Mouse (Mus musculus) myocyte (in vitro differentiated cells): ENCODE data around the gene Ttc1.

ENCODE experiments used
- MYOD1 ChIP-seq, 3 experiments: IDR thresholded peaks; one replicate each; pipeline ENCODE4 v1.6.1; 2011; ENCODE audit warnings: control low read depth in 2 of 3, low read depth in 2 of 3, mild to moderate bottlenecking in 2 of 3, moderate library complexity in 1 of 3; ENCODE audit not compliant: insufficient read length in 2 of 3, control insufficient read depth in 1 of 3
- MYOG ChIP-seq, 3 experiments: IDR thresholded peaks; one replicate each; pipeline ENCODE4 v1.6.1; 2011; ENCODE audit warnings: control low read depth in 2 of 3, low read depth in 2 of 3, mild to moderate bottlenecking in 2 of 3; ENCODE audit not compliant: insufficient read length in 2 of 3, control insufficient read depth in 1 of 3, insufficient read depth in 1 of 3
- POLR2A ChIP-seq: IDR thresholded peaks from one replicate; pipeline ENCODE4 v1.6.1; 2011; ENCODE audit warnings: low read depth, mild to moderate bottlenecking, control low read depth, moderate library complexity; ENCODE audit not compliant: insufficient read length
- POLR2AphosphoS2 ChIP-seq: IDR thresholded peaks from one replicate; pipeline ENCODE4 v1.6.1; 2011; ENCODE audit warnings: low read depth, control low read depth; ENCODE audit not compliant: insufficient read length
- REST ChIP-seq: IDR thresholded peaks from one replicate; pipeline ENCODE4 v1.6.1; 2011; ENCODE audit warnings: mild to moderate bottlenecking, control low read depth, moderate library complexity; ENCODE audit not compliant: insufficient read depth, insufficient read length
- TCF3 ChIP-seq: IDR thresholded peaks from one replicate; pipeline ENCODE4 v1.6.1; 2011; ENCODE audit warnings: low read depth, control low read depth; ENCODE audit not compliant: insufficient read length

DNA sequence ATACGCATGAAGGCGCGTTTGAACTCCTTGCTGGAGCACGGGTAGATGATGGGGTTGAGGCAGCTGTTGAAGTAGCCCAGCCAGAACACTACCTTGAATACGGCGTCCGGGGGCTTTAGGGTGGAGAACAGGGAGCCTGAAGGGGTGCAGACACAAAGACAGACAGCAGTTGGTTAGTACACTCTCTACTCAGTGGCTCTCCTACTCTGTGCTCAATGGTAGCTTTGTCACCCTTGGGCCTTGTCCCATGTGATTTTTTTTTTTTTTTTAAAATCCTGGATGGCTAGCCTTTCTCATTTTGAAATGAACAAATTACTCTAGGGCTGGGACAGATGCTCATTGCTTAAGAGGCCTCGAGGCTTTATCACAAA is 28.5 kb upstream of the Ttc1 start:
- TF ChIP-seq MYOG (IDR thresholded peaks at IDR 0.05; ENCODE audit: control insufficient read depth in 1 of 3, insufficient read depth in 1 of 3, insufficient read length in 2 of 3, low read depth in 2 of 3) (no peak), TCF3 (no peak), REST (no peak), POLR2AphosphoS2 (no peak), POLR2A (no peak), MYOD1 (IDR thresholded peaks at IDR 0.05; ENCODE audit: control insufficient read depth in 1 of 3, insufficient read length in 2 of 3, low read depth in 2 of 3) (no peak)
